Mouse (Mus musculus) midbrain, postnatal 0 days (tissue): Measurements from ENCODE around the gene Qrsl1. TPM values are rescaled to one million over a fixed set of nuclear protein-coding genes. Genes with fewer than 3 reads are reported as not detected.

Source experiments
- ATAC-seq: fragments of 200-750 bp; cut with Nextera tagmentation; 2 replicates; pipeline ENCODE4 v1.8.0; 2017; ENCODE audit warnings: moderate number of reproducible peaks, mild to moderate bottlenecking, moderate TSS enrichment, moderate library complexity; ENCODE audit not compliant: low FRiP score
- DNase-seq: peaks from one replicate; pipeline ENCODE4 v3.0.0-alpha.2; 2015; ENCODE audit warnings: low spot score
- H3K27ac ChIP-seq: fragments of 300-500 bp; sonication (generic); 2 replicates; pipeline ENCODE4 v1.5.1; 2014; ENCODE audit warnings: low read depth, mild to moderate bottlenecking, low read length, mixed read lengths
- H3K27me3 ChIP-seq: fragments of 300-500 bp; sonication (generic); 2 replicates; pipeline ENCODE4 v1.6.1; 2014; ENCODE audit warnings: low read length, control low read depth, mixed read lengths; ENCODE audit not compliant: insufficient read depth
- H3K36me3 ChIP-seq: fragments of 300-500 bp; sonication (generic); 2 replicates; pipeline ENCODE4 v1.6.1; 2014; ENCODE audit warnings: low read length, control low read depth, mixed read lengths; ENCODE audit not compliant: insufficient read depth
- H3K4me1 ChIP-seq: fragments of 300-500 bp; sonication (generic); 2 replicates; pipeline ENCODE4 v1.6.1; 2014; ENCODE audit warnings: mild to moderate bottlenecking, control low read depth, antibody characterized with exemption, low read length, mixed read lengths; ENCODE audit not compliant: insufficient read depth
- H3K4me2 ChIP-seq: fragments of 300-500 bp; sonication (generic); 2 replicates; pipeline ENCODE4 v1.6.1; 2014; ENCODE audit warnings: low read depth, mild to moderate bottlenecking, low read length, mixed read lengths; ENCODE audit not compliant: poor library complexity, severe bottlenecking
- H3K4me3 ChIP-seq: fragments of 300-500 bp; sonication (generic); 2 replicates; pipeline ENCODE4 v1.5.1; 2014; ENCODE audit warnings: low read depth, mild to moderate bottlenecking, low read length, moderate library complexity
- H3K9ac ChIP-seq: fragments of 300-500 bp; sonication (generic); replicated peaks from 2 replicates; pipeline ENCODE4 v1.6.1; 2014; ENCODE audit warnings: mild to moderate bottlenecking, low read length, moderate library complexity, mixed read lengths; ENCODE audit not compliant: poor library complexity, severe bottlenecking
- H3K9me3 ChIP-seq: fragments of 300-500 bp; sonication (generic); 2 replicates; pipeline ENCODE4 v1.6.1; 2016; ENCODE audit warnings: low read length, control low read depth
- CTCF ChIP-seq: IDR thresholded peaks from 2 replicates; pipeline ENCODE4 v1.5.1; 2016; ENCODE audit warnings: antibody characterized with exemption, mild to moderate bottlenecking
- WGBS: fragments of 180-500 bp; shearing (Covaris S2); extraction: QIAGEN DNeasy Blood & Tissue Kit; methylation state at CpG from one replicate; pipeline ENCODE4 v1.1.7; 2014; 5-methylcytosine and 5-hydroxymethylcytosine counted together
- polyA plus RNA-seq: library from polyadenylated mRNA; unstranded; fragments of >200 nt; fragmentation: Nextera tagmentation; extraction: Ambion mirVana; gene quantifications from 2 replicates; pipeline ENCODE4 v1.2.1, GENCODE M21; 2015
- total RNA-seq: library from RNA; depleted of rRNA; stranded (reverse); fragments of >200 nt; gene quantifications from 2 replicates; pipeline ENCODE4 v1.2.3, GENCODE M21; 2014

The Qrsl1 gene
- total and polyA plus RNA-seq, 2 experiments from 2014 or later = 17.9 to 18.2 TPM

DNA sequence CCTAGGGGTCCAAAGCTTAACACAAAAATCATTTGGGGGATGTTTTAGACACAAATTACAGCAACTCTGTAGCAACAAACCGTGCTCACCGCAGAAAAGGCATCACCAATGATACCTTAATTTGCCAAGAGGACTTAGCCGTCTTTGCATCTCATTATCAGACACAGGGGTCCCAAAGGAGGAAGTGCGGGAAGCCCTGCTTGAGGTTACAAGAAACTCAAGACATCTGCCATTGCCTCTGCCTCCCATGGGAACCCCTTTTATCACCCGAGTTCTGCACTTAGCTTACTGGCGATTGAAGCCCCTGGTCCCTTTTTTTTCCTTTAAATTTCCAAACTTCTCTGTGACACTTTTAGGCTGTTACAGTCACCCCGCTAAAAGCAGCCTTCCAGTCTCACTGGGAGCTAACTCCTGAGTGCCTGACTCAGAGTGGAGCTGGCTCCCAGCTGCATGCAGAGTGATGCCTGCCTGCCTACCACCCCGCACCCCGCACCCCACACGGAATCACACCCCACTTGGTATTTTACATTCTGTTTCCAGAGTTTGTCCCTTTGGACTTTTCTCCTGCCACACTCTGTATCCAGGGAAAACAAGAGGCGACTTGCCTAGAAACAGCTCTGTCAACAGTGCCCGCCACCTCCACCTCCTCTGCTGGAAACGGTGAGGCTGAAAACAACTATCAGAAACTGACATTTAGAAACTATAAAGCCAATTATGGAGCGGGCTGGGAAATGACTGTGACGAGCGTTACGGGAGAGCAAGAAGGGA lies 71.1 kb downstream of the Qrsl1 start:
- no peak for TF ChIP-seq CTCF
- Histone ChIP-seq H3K9ac (no peak overlapping the region), H3K4me1 (no peaks in the 10 kb centered on the region), H3K4me2 (no peak overlapping the region), H3K9me3 (no peaks in the 10 kb centered on the region), H3K27me3 (no peaks in the 10 kb centered on the region), H3K27ac (no peak overlapping the region), H3K36me3 (no peaks in the 10 kb centered on the region), H3K4me3 (no peak overlapping the region)
- ATAC-seq (no peak), DNase-seq (no peak)
- WGBS = 36% methylated on average over 17 of the region's 17 CpGs

DNA sequence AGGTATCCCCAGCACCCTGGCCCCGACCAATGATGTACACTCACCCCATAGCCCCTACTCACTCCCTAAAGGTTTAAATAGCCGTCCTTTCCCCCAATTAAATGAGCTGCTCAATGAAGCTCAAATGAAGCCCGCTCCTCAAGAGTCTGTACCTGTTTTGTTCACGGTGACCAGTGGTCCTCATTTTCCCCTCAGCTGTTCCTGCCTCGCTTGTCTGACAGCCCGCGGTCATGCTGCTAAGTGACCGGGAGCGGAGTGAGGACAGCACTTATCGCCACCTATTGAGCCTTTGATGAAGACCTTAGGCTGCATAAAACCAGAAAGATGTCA lies 72.9 kb downstream of the Qrsl1 start:
- DNase-seq = no peak
- 94% methylated on average over 10 of the region's 10 CpGs for WGBS
- Histone ChIP-seq H3K27ac (no peak overlapping the region), H3K4me1 (no peaks in the 10 kb centered on the region), H3K9me3 (no peaks in the 10 kb centered on the region), H3K27me3 (no peaks in the 10 kb centered on the region), H3K36me3 (no peaks in the 10 kb centered on the region), H3K9ac (no peak overlapping the region), H3K4me3 (no peak overlapping the region), H3K4me2 (no peak overlapping the region)
- TF ChIP-seq CTCF = no peak
- ATAC-seq = no peak

DNA sequence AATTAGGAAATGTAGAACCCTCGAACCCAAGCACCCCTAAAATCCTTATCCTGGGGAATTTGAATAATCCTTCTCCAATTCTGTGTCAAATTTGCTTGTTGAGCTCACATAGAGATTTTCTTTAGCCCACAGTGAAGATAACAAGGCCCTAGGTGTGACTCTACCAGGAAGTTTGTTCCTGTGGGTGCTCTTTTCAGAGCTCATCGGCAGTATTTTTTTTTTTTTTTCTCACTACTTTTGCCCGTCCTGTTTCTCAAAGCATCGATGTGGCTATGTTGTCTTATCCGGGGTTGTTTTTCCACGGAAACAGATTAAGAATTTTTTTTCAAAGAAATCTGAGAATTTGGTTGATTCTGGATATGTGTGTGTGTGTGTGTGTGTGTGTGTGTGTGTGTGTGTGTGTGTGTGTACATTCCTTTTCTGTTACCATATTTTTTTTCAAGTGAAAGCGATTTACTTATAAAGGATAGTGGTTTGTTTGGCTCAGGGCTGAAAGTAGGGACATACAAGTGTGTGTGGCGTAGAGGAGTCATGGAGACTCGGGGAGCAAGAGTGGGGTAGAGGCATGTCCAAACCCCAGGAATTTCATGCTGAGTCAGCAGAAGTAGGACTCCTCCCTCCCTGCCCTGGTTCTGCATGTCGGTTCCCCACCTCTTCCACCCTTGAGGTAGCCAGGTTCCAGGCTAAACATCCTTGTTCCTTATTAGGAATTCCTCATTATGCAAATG lies 73.4 kb downstream of the Qrsl1 start:
- no peak for ATAC-seq
- Histone ChIP-seq H3K9ac (no peak overlapping the region), H3K36me3 (no peaks in the 10 kb centered on the region), H3K27ac (no peak overlapping the region), H3K4me1 (no peaks in the 10 kb centered on the region), H3K4me2 (no peak overlapping the region), H3K4me3 (no peak overlapping the region), H3K9me3 (no peaks in the 10 kb centered on the region), H3K27me3 (no peaks in the 10 kb centered on the region)
- WGBS = 97% methylated on average over 10 of the region's 10 CpGs
- DNase-seq = no peak
- TF ChIP-seq CTCF = no peak

DNA sequence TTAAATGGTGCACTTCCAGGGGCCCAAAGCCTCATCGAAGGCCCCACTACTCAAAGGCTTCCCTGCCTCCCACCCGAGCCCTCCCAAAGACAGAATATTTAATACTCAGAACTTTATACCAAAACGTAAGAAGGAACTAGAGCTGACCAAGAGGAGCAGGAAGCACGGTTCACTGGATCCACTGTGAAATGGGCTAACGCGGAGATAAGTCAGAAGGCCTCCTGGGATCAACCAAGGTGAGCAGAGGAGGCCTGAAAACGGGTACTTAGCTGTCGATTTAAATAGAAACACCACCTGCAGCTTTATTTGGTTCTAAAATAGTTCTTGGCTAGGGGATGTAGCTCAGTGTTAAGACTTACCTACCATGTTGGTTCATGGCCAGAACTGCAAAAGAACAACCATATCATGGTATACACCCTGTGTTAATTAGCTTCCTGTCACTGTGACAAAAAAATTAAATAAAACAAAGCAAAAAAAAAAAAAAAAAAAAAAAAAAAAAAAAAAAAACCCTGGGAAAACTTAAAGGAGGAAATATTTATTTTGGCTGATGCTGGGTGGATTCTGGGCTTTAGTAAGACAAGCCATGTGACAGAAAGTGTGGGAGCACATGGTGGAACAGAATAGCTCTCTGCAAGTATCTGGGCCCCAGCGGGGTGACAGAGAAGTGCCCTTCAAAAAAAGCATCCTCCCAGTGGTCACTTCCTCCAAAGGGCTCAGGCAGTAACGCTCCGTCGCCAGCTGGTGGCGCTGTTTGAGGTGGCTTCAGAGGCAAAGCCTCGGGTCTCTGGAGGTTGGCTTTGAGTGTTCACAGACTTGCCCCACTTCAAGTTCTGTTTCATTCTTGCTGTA lies 74.5 kb downstream of the Qrsl1 start:
- H3K4me3 ChIP-seq = no peak overlapping the region
- no peak overlapping the region for H3K4me2 ChIP-seq
- no peak overlapping the region for H3K9ac ChIP-seq
- no peak overlapping the region for H3K27ac ChIP-seq
- DNase-seq = no peak
- 83% methylated on average over 14 of the region's 14 CpGs for WGBS
- no peaks in the 10 kb centered on the region for H3K36me3 ChIP-seq
- ATAC-seq = no peak
- TF ChIP-seq CTCF = peak; percentile 34
- H3K9me3 ChIP-seq = no peaks in the 10 kb centered on the region
- H3K4me1 ChIP-seq = no peaks in the 10 kb centered on the region
- no peaks in the 10 kb centered on the region for H3K27me3 ChIP-seq

DNA sequence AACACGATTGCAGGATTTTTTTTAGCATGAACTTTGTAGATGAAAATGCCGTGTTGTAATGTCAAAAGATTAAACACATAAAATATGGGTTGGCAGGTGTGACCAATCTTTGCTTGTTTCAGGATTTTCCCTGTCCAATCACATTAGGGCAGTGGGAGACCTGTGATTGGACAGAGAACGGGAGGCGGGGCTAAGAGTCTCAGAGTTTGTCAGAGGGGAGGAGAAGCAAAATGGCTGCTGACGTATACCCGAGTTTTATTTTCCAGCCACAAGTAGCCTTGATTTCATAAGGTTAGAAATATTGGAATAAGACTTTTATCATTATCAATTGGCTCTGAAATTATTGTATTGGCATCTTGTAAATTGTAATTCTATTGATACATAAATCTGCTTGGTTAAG lies 75.8 kb downstream of the Qrsl1 start:
- H3K4me1 ChIP-seq = no peaks in the 10 kb centered on the region
- WGBS = 94% methylated on average over 6 of the region's 6 CpGs
- H3K9me3 ChIP-seq = no peaks in the 10 kb centered on the region
- no peak for TF ChIP-seq CTCF
- H3K4me3 ChIP-seq = no peak overlapping the region
- no peak overlapping the region for H3K27ac ChIP-seq
- H3K36me3 ChIP-seq = no peaks in the 10 kb centered on the region
- no peak overlapping the region for H3K9ac ChIP-seq
- no peak overlapping the region for H3K4me2 ChIP-seq
- DNase-seq (no peak), ATAC-seq (no peak)
- no peaks in the 10 kb centered on the region for H3K27me3 ChIP-seq
